Mouse (Mus musculus) forelimb bud, embryonic 11.5 days (tissue): ENCODE results near the gene Fscn3.

Source experiments
- DNase-seq: peaks from one replicate; pipeline ENCODE4 v3.0.0-alpha.2; 2012; ENCODE audit warnings: low read depth, low spot score

Fscn3 gene

DNA sequence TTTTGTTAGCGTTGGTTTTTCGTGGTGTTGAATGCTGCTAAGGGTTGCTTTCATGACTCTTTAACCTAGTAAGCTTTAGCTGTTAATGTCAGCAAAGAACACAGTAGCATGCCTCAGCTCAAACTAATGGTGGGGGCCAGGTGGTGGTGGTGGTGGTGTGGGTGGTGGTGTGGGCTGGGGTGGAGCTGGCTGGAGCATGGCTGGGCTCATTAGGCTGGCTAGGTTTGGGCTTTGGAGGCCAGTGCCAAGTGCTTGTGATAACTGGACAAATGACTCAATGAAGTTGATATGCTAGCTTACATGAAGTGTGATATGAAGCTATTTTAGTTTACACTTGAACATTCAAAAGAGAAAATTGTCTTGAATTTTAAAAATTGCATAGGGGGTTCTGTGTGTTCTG is 58.4 kb downstream of the Fscn3 start:
- no peak for DNase-seq

- no peak for DNase-seq
Observed at GRCm38 (mm10) chr6:28486471-28486870, 58.9 kb downstream of the Fscn3 start.

DNA sequence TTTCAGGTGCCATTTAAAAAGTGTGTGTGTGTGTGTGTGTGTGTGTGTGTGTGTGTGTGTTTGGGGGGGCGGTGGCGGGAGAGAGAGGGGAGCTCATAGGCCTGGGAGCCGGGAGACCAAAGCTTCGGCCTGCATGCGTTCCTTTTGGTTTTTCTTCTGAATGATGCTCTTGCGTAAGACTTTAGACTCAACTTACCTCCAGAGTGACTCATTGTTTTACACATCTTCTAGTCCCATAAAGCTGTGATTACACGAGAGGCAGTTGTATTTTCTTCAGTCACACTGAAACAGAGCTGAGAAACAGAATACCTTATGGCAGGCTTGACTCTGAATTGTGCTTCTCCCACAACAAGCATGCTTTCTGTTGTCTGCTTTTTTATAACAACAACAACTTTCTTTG is 59.3 kb downstream of the Fscn3 start:
- DNase-seq: no peak
